Mouse (Mus musculus): Measurements from ENCODE around the gene Rabgap1l. TPM values are rescaled to one million over a fixed set of nuclear protein-coding genes. Genes with fewer than 3 reads are reported as not detected.

The Rabgap1l gene
- polyA plus RNA-seq (2015; fragmentation: Nextera tagmentation; extraction: Ambion mirVana) = 36.2 and 39.3 TPM in 2 replicates

DNA sequence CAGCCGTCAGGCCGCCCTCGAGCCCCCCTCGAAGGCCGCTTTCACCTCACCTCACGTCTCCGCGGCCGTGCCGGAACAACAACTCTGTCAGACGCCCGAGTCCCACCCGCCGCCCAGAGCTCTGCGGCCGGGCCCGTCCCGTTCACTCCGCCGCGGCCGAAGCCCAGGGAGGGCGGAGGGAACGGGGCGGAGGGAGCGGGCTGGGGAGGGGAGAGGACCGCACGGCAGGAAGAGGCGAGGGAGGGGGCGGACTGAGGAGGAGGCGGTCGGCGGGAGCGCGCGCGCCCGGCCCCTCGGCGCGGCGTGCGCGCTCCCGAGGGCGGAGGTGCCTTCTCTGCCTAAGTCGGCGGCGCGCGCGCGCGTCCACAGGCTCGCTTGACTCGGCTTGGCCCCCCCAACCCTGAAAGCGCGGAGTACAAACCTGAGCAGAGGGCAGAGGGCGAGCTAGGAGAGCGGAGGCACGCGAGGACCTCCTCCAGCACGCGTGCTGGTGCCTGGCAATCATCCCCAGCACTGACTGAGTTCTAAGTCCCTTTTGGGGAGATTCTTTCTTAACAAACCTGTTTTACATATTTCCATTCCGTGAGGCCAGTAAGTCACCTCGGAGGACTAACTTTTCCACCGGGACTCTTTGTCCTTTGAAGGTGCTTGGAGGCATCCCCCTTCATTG is at the start of gene Rabgap1l:
Rabgap1l (minus strand) TSS at position 526 of the 670 bp plus-strand sequence.

DNA sequence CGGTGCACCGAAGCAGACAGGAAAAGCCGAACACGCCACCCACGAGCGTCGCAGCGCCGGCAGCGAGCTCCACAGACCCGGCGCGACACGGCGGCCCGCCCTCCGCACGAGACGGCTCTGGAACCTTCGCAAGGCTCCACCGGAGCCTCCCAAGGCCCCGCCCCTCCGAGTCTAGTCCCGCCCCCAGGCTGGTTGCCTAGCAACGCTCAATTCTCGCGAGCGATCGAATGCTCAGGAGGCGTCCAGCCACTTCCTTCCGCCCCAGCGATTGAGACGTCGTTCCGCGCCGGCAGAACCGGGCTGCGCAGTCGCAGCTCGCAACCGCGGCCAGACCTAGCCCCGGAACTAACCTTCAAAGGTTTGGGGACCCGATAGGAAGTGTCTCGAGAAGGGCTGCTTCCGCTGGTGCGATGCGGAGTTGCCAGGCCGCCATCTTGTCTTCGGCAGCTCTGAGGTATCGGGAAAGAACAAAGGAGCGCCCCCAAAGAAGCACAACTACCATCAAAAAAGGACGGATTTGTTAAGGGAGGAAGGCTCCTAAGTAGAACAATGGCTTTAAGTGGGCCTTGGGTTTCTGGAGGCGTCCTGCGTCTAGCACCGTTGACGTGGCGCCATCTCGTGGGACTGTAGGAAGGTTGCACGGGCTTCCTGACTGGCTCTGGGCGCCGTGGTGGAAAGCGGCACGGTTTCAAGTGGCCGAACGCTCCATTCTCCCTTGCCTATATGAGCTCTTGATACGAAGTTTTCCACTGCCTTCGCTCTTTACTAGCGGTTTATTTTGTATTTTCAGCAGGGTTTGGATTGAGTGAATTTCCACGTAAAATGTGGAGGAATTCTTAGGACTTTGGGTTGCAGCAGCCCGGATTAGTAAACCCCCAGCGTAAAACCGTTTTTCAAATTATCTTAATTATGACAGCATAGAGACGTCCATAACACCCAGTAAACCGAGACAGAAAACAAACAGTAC is 580.0 kb downstream of the Rabgap1l start, which contains the start of gene Cacybp:
Cacybp (minus strand) TSS at position 173 of the 967 bp plus-strand sequence.

DNA sequence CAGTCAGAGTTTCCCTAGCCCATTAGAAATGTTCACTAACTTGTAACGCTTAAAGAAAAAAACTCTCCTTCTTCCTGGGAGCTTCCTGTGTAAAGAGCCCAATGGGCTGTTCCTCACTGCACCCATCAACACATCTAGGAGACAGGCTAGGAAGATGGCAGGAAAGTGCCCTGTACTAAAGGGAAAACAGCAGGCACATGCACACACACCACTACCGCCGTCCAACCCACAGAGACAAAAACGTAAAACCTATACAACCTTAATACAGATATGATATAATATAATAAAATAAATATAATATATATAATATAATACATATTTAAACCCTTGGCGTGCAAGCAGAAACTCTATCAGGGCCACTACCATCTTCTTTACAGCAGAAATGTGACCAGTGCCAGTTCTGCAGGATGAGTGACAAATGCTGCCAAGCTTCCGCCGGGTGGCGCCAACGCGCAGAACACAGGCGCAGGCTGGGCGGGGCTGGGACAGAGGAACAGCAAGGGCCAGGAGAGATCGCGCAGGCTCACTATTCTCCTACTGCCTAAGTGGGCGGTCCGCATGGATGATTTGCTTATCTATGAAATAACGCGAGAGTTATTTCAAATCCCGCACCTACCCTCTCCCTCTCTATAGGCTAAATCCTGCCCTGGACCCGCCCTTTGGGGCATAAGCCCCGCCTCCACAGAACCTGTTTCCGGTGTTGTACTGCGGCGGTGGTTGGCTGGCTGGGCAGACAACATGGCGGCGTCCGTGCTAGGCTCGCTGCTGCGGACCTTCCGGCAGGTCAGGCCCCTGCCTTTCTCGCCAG is 598.3 kb downstream of the Rabgap1l start, which contains the start of gene Mrps14:
Mrps14 (plus strand) TSS at position 687 of the 808 bp plus-strand sequence.

MicroRNA genes within 50 kb of the gene (microRNA counts, 519-probe panel; counts per million panel counts)
- 88.3 counts per million for microRNA mmu-miR-1927

Other genes with a start within 250 kb of the Rabgap1l start
- 5.8 and 6.1 TPM in 2 replicates for gene Rc3h1, start 113.2 kb upstream of the Rabgap1l start, polyA plus RNA-seq (2015; fragmentation: Nextera tagmentation; extraction: Ambion mirVana)
- 1.4 and 1.5 TPM in 2 replicates for gene Serpinc1, start 185.4 kb upstream of the Rabgap1l start, polyA plus RNA-seq (2015; fragmentation: Nextera tagmentation; extraction: Ambion mirVana)
- 1.9 and 3.0 TPM in 2 replicates for gene Zbtb37, start 241.6 kb upstream of the Rabgap1l start, polyA plus RNA-seq (2015; fragmentation: Nextera tagmentation; extraction: Ambion mirVana)

All from spleen, postnatal 0 days (tissue).